ENCODE assay signal across 8 mouse cellular contexts in genomic region chr19:43729296-43730036, GRCm38 (mm10). TPM values are rescaled to one million over a fixed set of nuclear protein-coding genes. Genes with fewer than 3 reads are reported as not detected.
DNase-seq lines count a peak whose midpoint lies in the region; ATAC-seq lines count a peak whose summit lies in the region.

No protein-coding gene starts in this region.

- H3K9me3 ChIP-seq in midbrain, embryonic 11.5 days (ENCODE audit: control insufficient read depth, low read length) = no peaks in the 10 kb centered on the region

- H3K9ac ChIP-seq in midbrain, embryonic 11.5 days (ENCODE audit: low read length) = peak overlapping the region; percentile 50

- H3K27ac ChIP-seq in midbrain, embryonic 11.5 days (ENCODE audit: low read depth, low read length) = no peak overlapping the region

- peak; percentile 32 for DNase-seq in adrenal gland, adult 2 months
- no peak for DNase-seq in adrenal gland, adult 8-10 months
- peak; percentile 61 for DNase-seq in ZHBTc4 (ENCODE audit: low read depth, low spot score)
- DNase-seq in heart, postnatal 10 days = peak; percentile 45 to 51
- peak; percentile 92 for DNase-seq in midbrain, embryonic 11.5 days (ENCODE audit: low spot score, missing footprints)
- no peak for DNase-seq in cerebellum, adult 18-20 months
- DNase-seq in cerebellum, postnatal 36 days = no peak
- DNase-seq in cerebellum, adult 11 months = no peak

- H3K27me3 ChIP-seq in midbrain, embryonic 11.5 days (ENCODE audit: control insufficient read depth, insufficient read depth, low read length) = no peaks in the 10 kb centered on the region

- peaks cover 8% of the 10 kb centered on the region; the same call in 1 of the 2 replicates for H3K36me3 ChIP-seq in midbrain, embryonic 11.5 days (ENCODE audit: control insufficient read depth, insufficient read depth, low read length)

- 43% methylated on average over 22 of the region's 22 CpGs for WGBS in midbrain, embryonic 11.5 days

- intact Hi-C loops in heart, postnatal 10 days (cut with DNase I) = no loop called here

- H3K4me2 ChIP-seq in midbrain, embryonic 11.5 days = peak overlapping the region; percentile 29

- peaks cover 3% of the 10 kb centered on the region; the same call in 1 of the 2 replicates for H3K4me1 ChIP-seq in midbrain, embryonic 11.5 days (ENCODE audit: control insufficient read depth, insufficient read depth, low read length)

- ATAC-seq in midbrain, embryonic 11.5 days (ENCODE audit: low FRiP score) = peak; percentile 55

- H3K4me3 ChIP-seq in midbrain, embryonic 11.5 days (ENCODE audit: low read depth, low read length) = peak overlapping the region; percentile 13

RNA-seq across cellular contexts. Expression of gene Cutc, which starts 23.3 kb away (rescaled TPM):
- total RNA-seq in adrenal gland, adult 2 months (2021) = 10 to 100 TPM in 1 of 2 experiments, 1 to 10 TPM in 1; 8.3 to 12.3 TPM
- 1.6 and 2.6 TPM in 2 replicates for polyA plus RNA-seq in adrenal gland, adult 2 months (2012; rRNA removed)
- total RNA-seq in adrenal gland, adult 8-10 months (2022) = 10 to 100 TPM in 1 of 4 experiments, 1 to 10 TPM in 3; 9.3 to 12.4 (median 9.8) TPM
- total RNA-seq in heart, postnatal 10 days (2021) = 10 to 100 TPM in 1 of 2 experiments, 1 to 10 TPM in 1; 9.8 to 11.6 TPM
- polyA plus RNA-seq in midbrain, embryonic 11.5 days (2014; fragmentation: Nextera tagmentation; extraction: Ambion mirVana) = 11.6 and 12.8 TPM in 2 replicates

RNA-seq across cellular contexts. Expression of gene Cox15, which starts 23.3 kb away (rescaled TPM):
- 10 to 100 TPM; 36.4 to 59.4 TPM for total RNA-seq in adrenal gland, adult 2 months (2021)
- polyA plus RNA-seq in adrenal gland, adult 2 months (2012; rRNA removed) = 21.3 and 25.3 TPM in 2 replicates
- total RNA-seq in adrenal gland, adult 8-10 months (2022) = 10 to 100 TPM; 36.5 to 56.6 (median 45.9) TPM
- total RNA-seq in heart, postnatal 10 days (2021) = 10 to 100 TPM; 32.0 to 38.3 TPM
- 8.2 and 9.3 TPM in 2 replicates for polyA plus RNA-seq in midbrain, embryonic 11.5 days (2014; fragmentation: Nextera tagmentation; extraction: Ambion mirVana)

RNA-seq across cellular contexts. Expression of gene Entpd7, which starts 40.0 kb away (rescaled TPM):
- 10 to 100 TPM; 16.3 to 20.0 TPM for total RNA-seq in adrenal gland, adult 2 months (2021)
- polyA plus RNA-seq in adrenal gland, adult 2 months (2012; rRNA removed) = 3.6 and 4.0 TPM in 2 replicates
- total RNA-seq in adrenal gland, adult 8-10 months (2022) = 10 to 100 TPM; 18.1 to 27.3 (median 23.6) TPM
- 1 to 10 TPM; 5.4 to 5.7 TPM for total RNA-seq in heart, postnatal 10 days (2021)
- 12.2 and 12.7 TPM in 2 replicates for polyA plus RNA-seq in midbrain, embryonic 11.5 days (2014; fragmentation: Nextera tagmentation; extraction: Ambion mirVana)

RNA-seq across cellular contexts. Expression of gene Abcc2, which starts 52.5 kb away (rescaled TPM):
- 1 to 10 TPM in 1 of 2 experiments, under 1 TPM in 1; 0.17 to 1.0 TPM for total RNA-seq in adrenal gland, adult 2 months (2021)
- 0.04 and 0.28 TPM in 2 replicates for polyA plus RNA-seq in adrenal gland, adult 2 months (2012; rRNA removed)
- total RNA-seq in adrenal gland, adult 8-10 months (2022) = 1 to 10 TPM in 1 of 4 experiments, under 1 TPM in 3; 0.03 to 1.1 (median 0.09) TPM
- total RNA-seq in heart, postnatal 10 days (2021) = not detected
- not detected in 2 replicates for polyA plus RNA-seq in midbrain, embryonic 11.5 days (2014; fragmentation: Nextera tagmentation; extraction: Ambion mirVana)

RNA-seq across cellular contexts. Expression of gene Slc25a28, which starts 54.8 kb away (rescaled TPM):
- 10 to 100 TPM; 62.3 to 73.1 TPM for total RNA-seq in adrenal gland, adult 2 months (2021)
- polyA plus RNA-seq in adrenal gland, adult 2 months (2012; rRNA removed) = 93.6 and 111 TPM in 2 replicates
- total RNA-seq in adrenal gland, adult 8-10 months (2022) = 100 to 1,000 TPM in 1 of 4 experiments, 10 to 100 TPM in 3; 78.4 to 112 (median 83.7) TPM
- 10 to 100 TPM; 22.0 to 23.3 TPM for total RNA-seq in heart, postnatal 10 days (2021)
- 7.6 and 9.7 TPM in 2 replicates for polyA plus RNA-seq in midbrain, embryonic 11.5 days (2014; fragmentation: Nextera tagmentation; extraction: Ambion mirVana)

Comparison
In these comparisons a context has a peak if more than half of its experiments do, and no peak if none do; other contexts are left out.
1. DNase-seq: peak in adrenal gland, adult 2 months (single experiment), ZHBTc4 (single experiment), heart, postnatal 10 days (2 of 2) and midbrain, embryonic 11.5 days (single experiment); none in adrenal gland, adult 8-10 months (single experiment), cerebellum, adult 18-20 months (0 of 2), cerebellum, postnatal 36 days (0 of 2) and cerebellum, adult 11 months (single experiment).